13 mouse cellular contexts compared by ENCODE assay signal in genomic region chr5:99845565-99846255, GRCm38 (mm10).
DNase-seq lines count a peak whose midpoint lies in the region; ATAC-seq and TF ChIP-seq lines count a peak whose summit lies in the region.
"Had no signal": no experiment of that assay in that cellular context is flagged by ENCODE, and none has a peak within 500 bp of the region (broad histone marks: within the 10 kb centered on the region; RNA-seq: fewer than 3 reads in every experiment).

No protein-coding gene starts in this region.

- H3K9me3 ChIP-seq in limb, embryonic 14.5 days (ENCODE audit: control insufficient read depth, low read length): no peaks in the 10 kb centered on the region
- H3K9me3 ChIP-seq in limb, embryonic 10.5 days (replicated peaks): no peaks in the 10 kb centered on the region
- H3K9me3 ChIP-seq in hindbrain, embryonic 12.5 days (replicated peaks): no peaks in the 10 kb centered on the region
- H3K9me3 ChIP-seq in neural tube, embryonic 14.5 days (ENCODE audit: control insufficient read depth, low read length): no peaks in the 10 kb centered on the region

- peak; percentile 18 for DNase-seq in limb, embryonic 14.5 days (ENCODE audit: low spot score)
- DNase-seq in limb, embryonic 10.5 days (ENCODE audit: low spot score): no peak
- peak; percentile 4 for DNase-seq in cerebellum, adult 8-10 months
- DNase-seq in gastrocnemius, postnatal 4 days (ENCODE audit: low spot score in 2 of 2): no peak
- no peak for DNase-seq in urinary bladder, postnatal 36 days (ENCODE audit: low spot score in 2 of 2)
- DNase-seq: embryo, embryonic 11 days; gastrocnemius, postnatal 14 days; kidney, postnatal 4 days; right cerebral cortex, postnatal 25 days had no signal

- no peaks in the 10 kb centered on the region for H3K27me3 ChIP-seq in limb, embryonic 14.5 days (ENCODE audit: control insufficient read depth, insufficient read depth, low read length)
- no peaks in the 10 kb centered on the region for H3K27me3 ChIP-seq in limb, embryonic 10.5 days (ENCODE audit: low read depth, poor library complexity, severe bottlenecking)
- no peaks in the 10 kb centered on the region for H3K27me3 ChIP-seq in hindbrain, embryonic 12.5 days
- no peaks in the 10 kb centered on the region for H3K27me3 ChIP-seq in neural tube, embryonic 14.5 days (ENCODE audit: control insufficient read depth, insufficient read depth, low read length)

- no peak for ATAC-seq in limb, embryonic 14.5 days (ENCODE audit: low FRiP score, low read depth)
- ATAC-seq in hindbrain, embryonic 12.5 days (ENCODE audit: low FRiP score): 0 out of 2 replicates have a peak, but pooled peaks have one; percentile 42
- peak; percentile 52; the same call in 1 of the 2 replicates for ATAC-seq in neural tube, embryonic 14.5 days (ENCODE audit: low read depth)

- no peak overlapping the region for H3K9ac ChIP-seq in limb, embryonic 14.5 days (ENCODE audit: low read depth, low read length, severe bottlenecking)
- H3K9ac ChIP-seq in hindbrain, embryonic 12.5 days: no peak overlapping the region
- no peak overlapping the region for H3K9ac ChIP-seq in neural tube, embryonic 14.5 days (replicated peaks; ENCODE audit: low read depth, low read length)

- no peak overlapping the region for H3K4me3 ChIP-seq in limb, embryonic 14.5 days (replicated peaks; ENCODE audit: low read length)
- no peak overlapping the region for H3K4me3 ChIP-seq in limb, embryonic 10.5 days
- no peak overlapping the region for H3K4me3 ChIP-seq in hindbrain, embryonic 12.5 days
- H3K4me3 ChIP-seq in neural tube, embryonic 14.5 days (ENCODE audit: low read depth, low read length): no peak overlapping the region
- H3K4me3 ChIP-seq: left cerebral cortex, adult 2 months had no signal

- peaks cover 7% of the 10 kb centered on the region for H3K4me1 ChIP-seq in limb, embryonic 14.5 days (ENCODE audit: control insufficient read depth, insufficient read depth, low read length)
- H3K4me1 ChIP-seq in limb, embryonic 10.5 days: peaks cover 10% of the 10 kb centered on the region; the same call in 1 of the 2 replicates
- H3K4me1 ChIP-seq in hindbrain, embryonic 12.5 days: peaks cover 19% of the 10 kb centered on the region
- 0 out of 2 replicates have a peak, but pooled peaks cover 5% of the 10 kb centered on the region for H3K4me1 ChIP-seq in neural tube, embryonic 14.5 days (ENCODE audit: control insufficient read depth, insufficient read depth, low read length)

- H3K27ac ChIP-seq in limb, embryonic 14.5 days (replicated peaks; ENCODE audit: low read depth, low read length): no peak overlapping the region
- H3K27ac ChIP-seq in limb, embryonic 10.5 days: no peak overlapping the region
- no peak overlapping the region for H3K27ac ChIP-seq in hindbrain, embryonic 12.5 days
- H3K27ac ChIP-seq in neural tube, embryonic 14.5 days (ENCODE audit: low read depth, low read length): peak overlapping the region; percentile 55; the same call in 1 of the 2 replicates
- H3K27ac ChIP-seq: left cerebral cortex, adult 2 months had no signal

- H3K4me2 ChIP-seq in limb, embryonic 14.5 days (replicated peaks; ENCODE audit: low read depth, low read length, severe bottlenecking): no peak overlapping the region
- H3K4me2 ChIP-seq in hindbrain, embryonic 12.5 days (replicated peaks): no peak overlapping the region
- no peak overlapping the region for H3K4me2 ChIP-seq in neural tube, embryonic 14.5 days (ENCODE audit: low read depth, low read length)
- H3K4me2 ChIP-seq: liver, embryonic 11.5 days had no signal

- H3K36me3 ChIP-seq in limb, embryonic 14.5 days (ENCODE audit: control insufficient read depth, insufficient read depth, low read length): no peaks in the 10 kb centered on the region
- no peaks in the 10 kb centered on the region for H3K36me3 ChIP-seq in limb, embryonic 10.5 days
- no peaks in the 10 kb centered on the region for H3K36me3 ChIP-seq in hindbrain, embryonic 12.5 days
- no peaks in the 10 kb centered on the region for H3K36me3 ChIP-seq in neural tube, embryonic 14.5 days (ENCODE audit: control insufficient read depth, insufficient read depth, low read length)

- WGBS in limb, embryonic 14.5 days: 65% methylated on average over 11 of the region's 11 CpGs
- WGBS in limb, embryonic 10.5 days: 90% methylated on average over 11 of the region's 11 CpGs
- WGBS in hindbrain, embryonic 12.5 days: 74% methylated on average over 11 of the region's 11 CpGs
- 60% methylated on average over 11 of the region's 11 CpGs for WGBS in neural tube, embryonic 14.5 days

- no peak for TF ChIP-seq POLR2A in limb, embryonic 14.5 days (IDR thresholded peaks at IDR 0.05; ENCODE audit: borderline replicate concordance, extremely low read depth, insufficient read depth, insufficient read length)

Comparison
In these comparisons a context has a peak if more than half of its experiments do, and no peak if none do; other contexts are left out.
1. DNase-seq: peak in limb, embryonic 14.5 days (single experiment) and cerebellum, adult 8-10 months (single experiment); none in limb, embryonic 10.5 days (single experiment), gastrocnemius, postnatal 4 days (0 of 2) and urinary bladder, postnatal 36 days (0 of 2).